32 mouse cellular contexts compared by ENCODE assay signal in the genomic region with DNA sequence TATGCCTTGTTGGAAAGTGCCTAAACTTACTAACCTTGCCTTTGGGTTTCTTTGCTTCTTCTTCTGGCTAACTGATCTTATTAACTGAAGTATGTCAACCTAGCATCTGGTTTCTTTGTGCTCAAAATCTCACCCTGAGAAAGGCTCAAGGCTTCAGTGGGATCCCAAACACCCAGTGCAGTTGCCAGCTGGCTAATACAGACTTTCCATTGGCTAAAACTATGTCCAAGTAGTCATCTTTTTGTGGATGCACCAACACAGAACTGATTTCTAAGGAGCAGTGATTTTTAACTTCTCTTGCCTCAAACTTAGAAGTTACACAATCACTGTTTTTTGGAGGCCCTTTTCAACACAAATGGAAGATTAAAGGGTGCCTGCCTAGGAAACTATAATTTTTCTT.
A peak's percentile ranks its signal among the peaks of the same experiment; 100 is the strongest.
DNase-seq lines count a peak whose midpoint lies in the region; ATAC-seq and TF ChIP-seq lines count a peak whose summit lies in the region.
"Had no signal": no experiment of that assay in that cellular context is flagged by ENCODE, and none has a peak within 500 bp of the region (broad histone marks: within the 10 kb centered on the region; RNA-seq: fewer than 3 reads in every experiment).

No protein-coding gene starts in this region.

- no peak overlapping the region for H3K4me2 ChIP-seq in heart, embryonic 12.5 days
- H3K4me2 ChIP-seq: embryonic facial prominence, embryonic 13.5 days; forebrain, embryonic 15.5 days; heart, embryonic 15.5 days; hindbrain, embryonic 14.5 days; limb, embryonic 12.5 days; liver, embryonic 15.5 days; lung, embryonic 15.5 days; midbrain, embryonic 12.5 days; neural tube, embryonic 12.5 days had no signal

- no peaks in the 10 kb centered on the region for H3K27me3 ChIP-seq in heart, adult 2 months (ENCODE audit: control insufficient read depth, insufficient read depth, low read length)
- H3K27me3 ChIP-seq in heart, embryonic 12.5 days (replicated peaks): no peaks in the 10 kb centered on the region
- H3K27me3 ChIP-seq: embryonic facial prominence, embryonic 13.5 days; forebrain, embryonic 15.5 days; heart, embryonic 15.5 days; limb, embryonic 12.5 days; liver, embryonic 15.5 days; lung, embryonic 15.5 days; megakaryocyte, embryonic 14.5 days; midbrain, embryonic 12.5 days; neural tube, embryonic 12.5 days had no signal

- TF ChIP-seq POLR2A in heart, adult 2 months (IDR thresholded peaks at IDR 0.05; ENCODE audit: insufficient read depth, low read depth, low read length): no peak

- H3K36me3 ChIP-seq in heart, adult 2 months (ENCODE audit: control insufficient read depth, insufficient read depth, low read length): no peaks in the 10 kb centered on the region
- no peaks in the 10 kb centered on the region for H3K36me3 ChIP-seq in heart, embryonic 12.5 days
- H3K36me3 ChIP-seq: embryonic facial prominence, embryonic 13.5 days; forebrain, embryonic 10.5 days; forebrain, embryonic 15.5 days; heart, embryonic 15.5 days; limb, embryonic 12.5 days; liver, embryonic 15.5 days; lung, embryonic 15.5 days; midbrain, embryonic 12.5 days; neural tube, embryonic 12.5 days had no signal

- peak in 1 of 2 experiments; percentile 32 for DNase-seq in heart, adult 2 months
- peak; percentile 26 for DNase-seq in Muller cell, postnatal 12 days (ENCODE audit: inconsistent ontology term)
- peak; percentile 43 for DNase-seq in gastrocnemius, adult 2 months
- DNase-seq in heart, postnatal 25 days (ENCODE audit: low spot score): peak; percentile 14
- no peak for DNase-seq in thymus, postnatal 10 days (ENCODE audit: low spot score in 2 of 2)
- DNase-seq: adrenal gland, adult 2 months; cerebellum, adult 8-10 months; cerebellum, postnatal 36 days; kidney, adult 18-20 months; kidney, postnatal 36 days; right cerebral cortex, adult 18-20 months; thymus, adult 18-20 months; thymus, postnatal 36 days had no signal

- H3K27ac ChIP-seq in heart, adult 2 months: peak overlapping the region; percentile 5; the same call in 1 of the 2 replicates
- no peak overlapping the region for H3K27ac ChIP-seq in heart, embryonic 12.5 days (ENCODE audit: poor library complexity, severe bottlenecking)
- peak overlapping the region; percentile 70 for H3K27ac ChIP-seq in gastrocnemius, adult 2 months
- H3K27ac ChIP-seq: embryonic facial prominence, embryonic 13.5 days; forebrain, embryonic 10.5 days; forebrain, embryonic 15.5 days; heart, embryonic 15.5 days; hindbrain, embryonic 14.5 days; layer of hippocampus, adult 2 months; left cerebral cortex, adult 2 months; limb, embryonic 12.5 days; liver, embryonic 15.5 days; lung, embryonic 15.5 days; midbrain, embryonic 12.5 days; neural tube, embryonic 12.5 days; stomach, postnatal 0 days had no signal

- no peak overlapping the region for H3K4me3 ChIP-seq in heart, adult 2 months
- H3K4me3 ChIP-seq in heart, embryonic 12.5 days: no peak overlapping the region
- H3K4me3 ChIP-seq in gastrocnemius, adult 2 months: no peak overlapping the region
- H3K4me3 ChIP-seq: embryonic facial prominence, embryonic 13.5 days; forebrain, embryonic 10.5 days; forebrain, embryonic 15.5 days; heart, embryonic 15.5 days; layer of hippocampus, adult 2 months; left cerebral cortex, adult 2 months; limb, embryonic 12.5 days; liver, embryonic 15.5 days; lung, embryonic 15.5 days; megakaryocyte, embryonic 14.5 days; midbrain, embryonic 12.5 days; myocyte; neural tube, embryonic 12.5 days had no signal

- ATAC-seq in heart, embryonic 12.5 days (ENCODE audit: insufficient number of reproducible peaks, low FRiP score): no peak
- ATAC-seq in inflammation-experienced regulatory T-cells, adult 6 months: no peak
- ATAC-seq: activated CD4-positive, CD25-positive, alpha-beta regulatory T cell, adult 4 months; CD4-positive, CD25-positive, alpha-beta regulatory T cell, adult 4 months; forebrain, embryonic 15.5 days had no signal

- no peak for TF ChIP-seq EP300 in heart, adult 2 months (IDR thresholded peaks at IDR 0.05; ENCODE audit: insufficient read depth, low read depth, low read length)

- no peaks in the 10 kb centered on the region; the same call in 1 of the 2 replicates for H3K4me1 ChIP-seq in heart, adult 2 months (ENCODE audit: control insufficient read depth, insufficient read depth, low read length)
- H3K4me1 ChIP-seq in heart, embryonic 12.5 days (replicated peaks): no peaks in the 10 kb centered on the region
- H3K4me1 ChIP-seq: embryonic facial prominence, embryonic 13.5 days; forebrain, embryonic 10.5 days; forebrain, embryonic 15.5 days; heart, embryonic 15.5 days; limb, embryonic 12.5 days; liver, embryonic 15.5 days; lung, embryonic 15.5 days; megakaryocyte, embryonic 14.5 days; midbrain, embryonic 12.5 days; neural tube, embryonic 12.5 days had no signal

- no peak overlapping the region for H3K9ac ChIP-seq in heart, adult 2 months (ENCODE audit: low read depth, low read length)
- no peak overlapping the region for H3K9ac ChIP-seq in heart, embryonic 12.5 days
- H3K9ac ChIP-seq: embryonic facial prominence, embryonic 13.5 days; forebrain, embryonic 15.5 days; heart, embryonic 15.5 days; hindbrain, embryonic 14.5 days; limb, embryonic 12.5 days; liver, embryonic 15.5 days; lung, embryonic 15.5 days; midbrain, embryonic 12.5 days; neural tube, embryonic 12.5 days had no signal

- no peak for TF ChIP-seq CTCF in heart, adult 2 months (IDR thresholded peaks at IDR 0.05)
- TF ChIP-seq CTCF in gastrocnemius, adult 2 months (IDR thresholded peaks at IDR 0.05): no peak

- H3K9me3 ChIP-seq in heart, embryonic 12.5 days (replicated peaks): no peaks in the 10 kb centered on the region
- H3K9me3 ChIP-seq: embryonic facial prominence, embryonic 13.5 days; forebrain, embryonic 10.5 days; forebrain, embryonic 15.5 days; heart, embryonic 15.5 days; limb, embryonic 12.5 days; liver, embryonic 15.5 days; lung, embryonic 15.5 days; megakaryocyte, embryonic 14.5 days; midbrain, embryonic 12.5 days; neural tube, embryonic 12.5 days had no signal

- no peaks in the 10 kb centered on the region for H3K79me2 ChIP-seq in heart, adult 2 months (replicated peaks; ENCODE audit: control insufficient read depth, insufficient read depth, low read length)

- intact Hi-C loops in heart, adult 2 months (cut with DNase I): loop anchor here (10.0 kb wide), 1 partner anchor 103 kb away; no protein-coding TSS in a partner anchor
- intact Hi-C loops in gastrocnemius, adult 2 months (cut with DNase I): loop anchor here (10.0 kb wide), 1 partner anchor 103 kb away; no protein-coding TSS in a partner anchor
- intact Hi-C loops in heart, postnatal 25 days (cut with DNase I): loop anchor here (5.0 kb wide), 1 partner anchor 86 kb away; no protein-coding TSS in a partner anchor

Comparison
In these comparisons a context has a peak if more than half of its experiments do, and no peak if none do; other contexts are left out.
1. DNase-seq: peak in Muller cell, postnatal 12 days (single experiment), gastrocnemius, adult 2 months (single experiment) and heart, postnatal 25 days (single experiment); none in thymus, postnatal 10 days (0 of 2).